22 mouse cellular contexts compared by ENCODE assay signal in the genomic region with DNA sequence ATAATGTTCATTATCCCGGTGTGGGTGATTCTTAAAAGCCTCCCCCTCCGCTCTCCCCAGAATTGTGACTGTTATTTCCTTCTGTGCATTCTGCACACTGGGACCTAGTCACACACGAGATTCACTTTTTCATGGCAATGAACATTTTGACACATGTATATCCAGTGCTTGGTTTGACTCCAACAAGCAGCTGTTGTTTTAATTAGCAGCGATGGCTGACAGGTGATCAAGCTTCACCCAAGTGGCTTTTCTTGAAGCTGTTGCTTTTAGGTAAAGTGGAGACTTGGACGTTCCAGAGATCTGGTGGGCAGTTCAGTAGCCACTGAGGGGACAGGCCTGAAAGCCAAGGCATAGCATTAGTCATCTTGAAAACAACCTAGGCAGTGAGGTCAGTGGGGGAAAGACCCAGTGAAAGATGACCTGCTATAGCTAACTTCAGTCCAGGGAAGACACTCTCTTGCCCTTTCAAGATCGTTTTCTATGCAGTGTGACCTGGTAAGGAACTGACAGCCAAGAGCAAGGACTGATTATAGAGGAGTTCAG. TPM values are rescaled to one million over a fixed set of nuclear protein-coding genes. Genes with fewer than 3 reads are reported as not detected.
A peak's percentile ranks its signal among the peaks of the same experiment; 100 is the strongest.
DNase-seq lines count a peak whose midpoint lies in the region; ATAC-seq and TF ChIP-seq lines count a peak whose summit lies in the region.
"Had no signal": no experiment of that assay in that cellular context is flagged by ENCODE, and none has a peak within 500 bp of the region (broad histone marks: within the 10 kb centered on the region; RNA-seq: fewer than 3 reads in every experiment).

No protein-coding gene starts in this region.

- no peak overlapping the region for H3K9ac ChIP-seq in forebrain, embryonic 15.5 days (replicated peaks)
- no peak overlapping the region for H3K9ac ChIP-seq in heart, embryonic 11.5 days (ENCODE audit: low read depth, low read length)
- H3K9ac ChIP-seq in heart, postnatal 0 days (replicated peaks; ENCODE audit: low read depth, low read length) = 0 out of 2 replicates have a peak overlapping the region, but pooled peaks have one; percentile 11
- H3K9ac ChIP-seq: embryonic facial prominence, embryonic 15.5 days; hindbrain, embryonic 14.5 days; limb, embryonic 13.5 days; liver, embryonic 12.5 days had no signal

- intact Hi-C loops in heart, postnatal 25 days (cut with DNase I) = no loop called here

- no peak for TF ChIP-seq EP300 in heart, postnatal 0 days (IDR thresholded peaks at IDR 0.05; ENCODE audit: low read depth)

- peaks cover 9% of the 10 kb centered on the region for H3K4me1 ChIP-seq in forebrain, embryonic 15.5 days
- no peaks in the 10 kb centered on the region for H3K4me1 ChIP-seq in forebrain, embryonic 10.5 days
- H3K4me1 ChIP-seq in heart, embryonic 11.5 days (ENCODE audit: control insufficient read depth, insufficient read depth, low read length) = peaks cover 11% of the 10 kb centered on the region
- H3K4me1 ChIP-seq in heart, postnatal 0 days (ENCODE audit: control insufficient read depth, insufficient read depth) = peaks cover 19% of the 10 kb centered on the region
- H3K4me1 ChIP-seq: liver, embryonic 12.5 days had no signal

- no peaks in the 10 kb centered on the region for H3K36me3 ChIP-seq in forebrain, embryonic 15.5 days
- H3K36me3 ChIP-seq in forebrain, embryonic 10.5 days (replicated peaks) = no peaks in the 10 kb centered on the region
- H3K36me3 ChIP-seq in heart, embryonic 11.5 days (ENCODE audit: control insufficient read depth, insufficient read depth, low read length) = no peaks in the 10 kb centered on the region
- H3K36me3 ChIP-seq in heart, postnatal 0 days (replicated peaks; ENCODE audit: control insufficient read depth, insufficient read depth, low read length) = no peaks in the 10 kb centered on the region
- H3K36me3 ChIP-seq: embryonic facial prominence, embryonic 15.5 days; G1E; limb, embryonic 13.5 days; liver, embryonic 12.5 days had no signal

- no peaks in the 10 kb centered on the region for H3K27me3 ChIP-seq in forebrain, embryonic 15.5 days
- H3K27me3 ChIP-seq in forebrain, embryonic 10.5 days (ENCODE audit: poor library complexity, severe bottlenecking) = no peaks in the 10 kb centered on the region
- no peaks in the 10 kb centered on the region for H3K27me3 ChIP-seq in heart, embryonic 11.5 days (ENCODE audit: control insufficient read depth, insufficient read depth, low read length)
- no peaks in the 10 kb centered on the region for H3K27me3 ChIP-seq in heart, postnatal 0 days (ENCODE audit: control insufficient read depth, insufficient read depth, low read length)
- H3K27me3 ChIP-seq: embryonic facial prominence, embryonic 15.5 days; limb, embryonic 13.5 days; liver, embryonic 12.5 days; Patski had no signal

- peak; percentile 43; the same call in 1 of the 2 replicates for ATAC-seq in forebrain, embryonic 15.5 days (replicated peaks)
- ATAC-seq in heart, embryonic 11.5 days (replicated peaks; ENCODE audit: insufficient number of reproducible peaks, low FRiP score, low TSS enrichment) = no peak
- 0 out of 2 replicates have a peak, but pooled peaks have one; percentile 11 for ATAC-seq in heart, postnatal 0 days (ENCODE audit: insufficient read depth, low read depth)
- ATAC-seq: inflammation-experienced regulatory T-cells, adult 6 months; liver, embryonic 12.5 days; Patski had no signal

- no peak overlapping the region for H3K4me2 ChIP-seq in forebrain, embryonic 15.5 days (replicated peaks)
- H3K4me2 ChIP-seq in heart, embryonic 11.5 days = no peak overlapping the region
- peak overlapping the region; percentile 49; the same call in 1 of the 2 replicates for H3K4me2 ChIP-seq in heart, postnatal 0 days (ENCODE audit: low read depth, low read length)
- H3K4me2 ChIP-seq: embryonic facial prominence, embryonic 15.5 days; hindbrain, embryonic 14.5 days; limb, embryonic 13.5 days; liver, embryonic 12.5 days; midbrain, embryonic 11.5 days had no signal

- no peak for TF ChIP-seq CTCF in heart, postnatal 0 days (IDR thresholded peaks at IDR 0.05; ENCODE audit: low read depth)

- H3K9me3 ChIP-seq in forebrain, embryonic 15.5 days = no peaks in the 10 kb centered on the region
- no peaks in the 10 kb centered on the region for H3K9me3 ChIP-seq in forebrain, embryonic 10.5 days
- no peaks in the 10 kb centered on the region for H3K9me3 ChIP-seq in heart, embryonic 11.5 days (replicated peaks; ENCODE audit: control insufficient read depth, low read length)
- no peaks in the 10 kb centered on the region for H3K9me3 ChIP-seq in heart, postnatal 0 days (replicated peaks; ENCODE audit: control insufficient read depth, low read length)
- H3K9me3 ChIP-seq: embryonic facial prominence, embryonic 15.5 days; G1E; limb, embryonic 13.5 days; liver, embryonic 12.5 days had no signal

- H3K4me3 ChIP-seq in forebrain, embryonic 15.5 days = no peak overlapping the region
- no peak overlapping the region for H3K4me3 ChIP-seq in forebrain, embryonic 10.5 days
- H3K4me3 ChIP-seq in heart, embryonic 11.5 days (ENCODE audit: low read depth, low read length) = no peak overlapping the region
- no peak overlapping the region for H3K4me3 ChIP-seq in heart, postnatal 0 days (ENCODE audit: low read depth, low read length)
- H3K4me3 ChIP-seq: embryonic facial prominence, embryonic 15.5 days; limb, embryonic 13.5 days; liver, embryonic 12.5 days had no signal

- DNase-seq in forebrain, embryonic 10.5 days (ENCODE audit: extremely low spot score, low spot score) = no peak
- no peak for DNase-seq in heart, postnatal 25 days (ENCODE audit: low spot score)
- DNase-seq in heart, postnatal 0 days (ENCODE audit: low spot score) = no peak
- no peak for DNase-seq in heart, adult 11 months
- no peak for DNase-seq in yolk sac, embryonic 10.5 days (ENCODE audit: low spot score)
- DNase-seq: cerebellum, adult 11 months; cerebellum, adult 9-11 months; kidney, adult 2 months; lung, adult 18-20 months; thymus, adult 18-20 months; thymus, postnatal 36 days had no signal

- WGBS in forebrain, embryonic 15.5 days = 65% methylated on average over 6 of the region's 6 CpGs
- WGBS in forebrain, embryonic 10.5 days = 83% methylated on average over 6 of the region's 6 CpGs
- WGBS in heart, embryonic 11.5 days (ENCODE audit: insufficient replicate concordance) = 62% methylated on average over 6 of the region's 6 CpGs
- WGBS in heart, postnatal 0 days = 34% methylated on average over 6 of the region's 6 CpGs

- H3K27ac ChIP-seq in forebrain, embryonic 15.5 days (replicated peaks) = 0 out of 2 replicates have a peak overlapping the region, but pooled peaks have one; percentile 5
- no peak overlapping the region for H3K27ac ChIP-seq in forebrain, embryonic 10.5 days
- H3K27ac ChIP-seq in heart, embryonic 11.5 days (ENCODE audit: low read depth, low read length) = peak overlapping the region; percentile 1; the same call in 1 of the 2 replicates
- H3K27ac ChIP-seq in heart, postnatal 0 days (ENCODE audit: low read depth) = peak overlapping the region; percentile 50; the same call in 1 of the 2 replicates
- H3K27ac ChIP-seq: embryonic facial prominence, embryonic 15.5 days; hindbrain, embryonic 14.5 days; kidney, postnatal 0 days; limb, embryonic 13.5 days; liver, embryonic 12.5 days had no signal

RNA-seq across cellular contexts. Expression of gene Nck2, which starts 17.3 kb away (rescaled TPM):
- 53.3 and 60.2 TPM in 2 replicates for polyA plus RNA-seq in forebrain, embryonic 15.5 days (2015; fragmentation: Nextera tagmentation; extraction: Ambion mirVana)
- 35.3 and 36.8 TPM in 2 replicates for polyA plus RNA-seq in forebrain, embryonic 10.5 days (2016; fragmentation: Nextera tagmentation; extraction: Ambion mirVana)
- 24.6 and 26.7 TPM in 2 replicates for polyA plus RNA-seq in heart, embryonic 11.5 days (2014; fragmentation: Nextera tagmentation; extraction: Ambion mirVana)
- total RNA-seq in heart, postnatal 25 days (2021) = 10 to 100 TPM; 14.3 to 15.4 TPM
- total RNA-seq in heart, postnatal 0 days (2014; rRNA removed; ENCODE audit: low replicate concordance) = 47.8 and 49.7 TPM in 2 replicates
- 17.6 and 17.7 TPM in 2 replicates for polyA plus RNA-seq in heart, postnatal 0 days (2015; fragmentation: Nextera tagmentation; extraction: Ambion mirVana)
